Mouse (Mus musculus) heart, adult 2 months (tissue): Measurements from ENCODE around the gene Ddx46. TPM values are rescaled to one million over a fixed set of nuclear protein-coding genes. Genes with fewer than 3 reads are reported as not detected.

Experiments
- DNase-seq, 2 experiments: peaks; one replicate each; pipeline ENCODE4 v3.0.0; 2021
- H3K27ac ChIP-seq: fragments of 200-600 bp; 2 replicates; pipeline ENCODE4 v1.8.1; 2022
- H3K27me3 ChIP-seq: fragments of 200-500 bp; 2 replicates; pipeline ENCODE4 v1.6.1; 2012; ENCODE audit warnings: mild to moderate bottlenecking, low read length, inconsistent platforms, mixed read lengths; ENCODE audit not compliant: control insufficient read depth, insufficient read depth
- H3K36me3 ChIP-seq: fragments of 200-500 bp; 2 replicates; pipeline ENCODE4 v1.6.1; 2012; ENCODE audit warnings: low read length, inconsistent platforms; ENCODE audit not compliant: control insufficient read depth, insufficient read depth
- H3K4me1 ChIP-seq: fragments of 200-500 bp; 2 replicates; pipeline ENCODE4 v1.6.1; 2011; ENCODE audit warnings: low read length; ENCODE audit not compliant: control insufficient read depth, insufficient read depth
- H3K4me3 ChIP-seq: fragments of 200-600 bp; 2 replicates; pipeline ENCODE4 v1.8.1; 2022
- H3K79me2 ChIP-seq: fragments of 200-500 bp; replicated peaks from 2 replicates; pipeline ENCODE4 v1.6.1; 2012; ENCODE audit warnings: mild to moderate bottlenecking, inconsistent platforms, low read length, moderate library complexity, mixed read lengths; ENCODE audit not compliant: control insufficient read depth, insufficient read depth
- H3K9ac ChIP-seq: fragments of 200-500 bp; 2 replicates; pipeline ENCODE4 v1.6.1; 2012; ENCODE audit warnings: low read depth, mild to moderate bottlenecking, control low read depth, inconsistent platforms, low read length, mixed read lengths
- CTCF ChIP-seq: fragments of 200-600 bp; IDR thresholded peaks from 2 replicates; pipeline ENCODE4 v1.8.1; 2022; ENCODE audit warnings: antibody characterized with exemption, mild to moderate bottlenecking, moderate library complexity
- EP300 ChIP-seq: fragments of 200-500 bp; IDR thresholded peaks from 2 replicates; pipeline ENCODE4 v1.6.1; 2011; ENCODE audit warnings: low read depth, low read length, control low read depth; ENCODE audit not compliant: insufficient read depth
- POLR2A ChIP-seq: fragments of 200-500 bp; IDR thresholded peaks from 2 replicates; pipeline ENCODE4 v1.6.1; 2011; ENCODE audit warnings: mild to moderate bottlenecking, low read depth, low read length, control low read depth; ENCODE audit not compliant: insufficient read depth
- WGBS: fragments of 180-500 bp; shearing (Covaris S2); methylation state at CpG from one replicate; pipeline ENCODE4 v1.1.7; 2018; 5-methylcytosine and 5-hydroxymethylcytosine counted together
- intact Hi-C: fragments of 180-260 bp; cut with DNase I; formaldehyde crosslinking; loops from one replicate; pipeline ENCODE4 v1.15.1; 2025
- polyA plus RNA-seq: library from polyadenylated mRNA; depleted of rRNA; stranded (reverse); fragments of >200 nt; gene quantifications from 2 replicates; pipeline ENCODE4 v1.2.3, GENCODE M21; 2012
- total RNA-seq, 2 experiments: library from RNA; stranded (reverse); gene quantifications; 2 replicates each; pipeline ENCODE4 v1.2.3; 2021

Gene Ddx46
- total and polyA plus RNA-seq, 3 experiments = 7.9 to 21.1 (median 20.8) TPM

DNA sequence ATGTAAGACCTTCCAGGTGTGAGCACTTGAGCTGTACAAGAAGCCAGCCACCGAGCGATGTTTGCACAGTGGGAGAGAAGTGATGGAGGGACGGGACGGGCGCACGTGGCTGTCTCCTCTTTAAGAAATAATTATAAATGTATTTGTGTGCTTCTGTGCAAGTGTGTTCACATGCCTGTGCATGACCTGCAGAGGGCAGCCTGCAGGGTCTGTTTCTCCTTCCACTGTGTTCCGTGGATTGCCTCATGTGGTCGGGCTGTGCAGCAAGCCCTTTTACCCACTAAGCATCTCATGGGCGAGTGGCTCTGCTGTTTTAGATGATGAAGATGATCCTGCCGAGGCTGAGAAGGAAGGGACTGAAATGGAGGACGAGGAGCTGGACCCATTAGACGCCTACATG is 15.3 kb downstream of the Ddx46 start:
- Histone ChIP-seq H3K4me1 (no peaks in the 10 kb centered on the region), H3K4me3 (no peak overlapping the region), H3K79me2 (no peaks in the 10 kb centered on the region), H3K36me3 (no peaks in the 10 kb centered on the region), H3K27me3 (no peaks in the 10 kb centered on the region), H3K9ac (no peak overlapping the region), H3K27ac (no peak overlapping the region)
- TF ChIP-seq POLR2A = no peak
- peak; percentile 29 for TF ChIP-seq CTCF
- WGBS = 91% methylated on average over 12 of the region's 12 CpGs
- intact Hi-C loops = no loop called here
- no peak for DNase-seq

DNA sequence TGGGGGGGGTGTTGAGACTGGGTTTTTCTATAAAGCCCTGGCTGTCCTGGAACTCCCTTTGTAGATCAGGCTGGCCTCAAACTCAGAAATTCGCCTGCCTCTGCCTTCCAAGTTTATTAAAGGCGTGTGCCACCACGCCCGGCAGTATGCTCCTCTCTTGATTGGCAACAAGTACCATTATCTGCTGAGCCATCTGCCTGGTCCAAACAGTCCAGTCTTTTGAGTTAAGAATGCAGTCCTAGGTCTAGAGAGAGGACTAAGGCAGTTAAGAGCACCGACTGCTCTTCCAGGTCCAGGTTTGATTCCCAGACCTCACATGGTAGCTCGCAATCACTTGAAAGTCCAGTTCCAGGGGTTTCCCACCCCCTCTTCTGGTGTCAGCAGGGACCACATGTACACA is 16.2 kb downstream of the Ddx46 start:
- H3K79me2 ChIP-seq = no peaks in the 10 kb centered on the region
- 89% methylated on average over 6 of the region's 6 CpGs for WGBS
- H3K27me3 ChIP-seq = no peaks in the 10 kb centered on the region
- H3K4me3 ChIP-seq = no peak overlapping the region
- no peaks in the 10 kb centered on the region for H3K4me1 ChIP-seq
- intact Hi-C loops = no loop called here
- no peak overlapping the region for H3K27ac ChIP-seq
- no peak for DNase-seq
- H3K9ac ChIP-seq = no peak overlapping the region
- TF ChIP-seq POLR2A (no peak), CTCF (no peak), EP300 (no peak)
- no peaks in the 10 kb centered on the region for H3K36me3 ChIP-seq

DNA sequence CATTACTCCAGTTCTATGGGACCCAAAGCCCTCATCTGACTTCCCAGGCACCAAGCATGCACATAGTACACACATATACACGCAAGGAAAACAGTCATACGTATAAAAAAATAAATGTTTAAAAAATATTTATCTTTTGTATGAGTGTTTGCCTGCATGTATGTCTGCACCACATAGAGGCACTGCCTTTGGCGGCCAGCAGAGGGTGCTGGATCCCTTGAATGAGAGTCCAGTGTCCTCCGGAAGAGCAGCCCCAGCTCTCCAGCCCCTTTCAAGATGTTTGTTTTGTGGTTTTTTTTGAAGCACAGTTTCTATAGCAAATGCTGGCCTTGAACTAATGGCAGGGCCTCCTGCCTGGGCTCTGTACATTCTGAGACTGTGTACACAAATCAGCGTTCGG is 33.7 kb downstream of the Ddx46 start:
- Histone ChIP-seq H3K4me3 (no peak overlapping the region), H3K79me2 (no peaks in the 10 kb centered on the region), H3K36me3 (no peaks in the 10 kb centered on the region), H3K27ac (no peak overlapping the region), H3K4me1 (no peaks in the 10 kb centered on the region), H3K27me3 (no peaks in the 10 kb centered on the region), H3K9ac (no peak overlapping the region)
- TF ChIP-seq CTCF = peak; percentile 67
- TF ChIP-seq EP300 = no peak
- no peak for TF ChIP-seq POLR2A
- intact Hi-C loops = no loop called here
- WGBS = 87% methylated on average over 6 of the region's 6 CpGs
- peak; percentile 9 to 45 for DNase-seq

DNA sequence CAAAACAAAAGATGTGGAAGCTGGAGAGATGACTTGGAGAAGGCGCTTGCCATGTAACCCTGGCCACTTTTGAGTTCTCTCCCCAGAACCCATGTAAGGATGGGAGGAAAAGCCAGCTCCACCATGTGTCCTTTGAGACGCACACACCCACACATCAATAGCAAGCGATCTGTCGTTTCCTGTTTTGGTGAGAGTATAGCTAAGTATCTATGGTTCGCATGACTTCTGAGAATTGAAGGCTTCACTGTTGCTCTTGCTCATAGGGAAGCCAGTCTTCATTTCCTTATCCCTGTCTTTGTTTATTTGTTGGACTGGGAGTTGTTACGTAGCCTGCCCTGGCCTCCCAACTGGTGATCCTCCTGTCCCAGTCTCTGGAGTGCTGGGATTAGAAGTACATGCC is 37.9 kb downstream of the Ddx46 start:
- no peaks in the 10 kb centered on the region for H3K4me1 ChIP-seq
- 83% methylated on average over 6 of the region's 6 CpGs for WGBS
- H3K27ac ChIP-seq = no peak overlapping the region
- H3K79me2 ChIP-seq = no peaks in the 10 kb centered on the region
- no peaks in the 10 kb centered on the region for H3K36me3 ChIP-seq
- DNase-seq = no peak
- H3K9ac ChIP-seq = no peak overlapping the region
- H3K4me3 ChIP-seq = no peak overlapping the region
- no peaks in the 10 kb centered on the region for H3K27me3 ChIP-seq
- intact Hi-C loops = no loop called here
- TF ChIP-seq CTCF (no peak), POLR2A (no peak), EP300 (no peak)

DNA sequence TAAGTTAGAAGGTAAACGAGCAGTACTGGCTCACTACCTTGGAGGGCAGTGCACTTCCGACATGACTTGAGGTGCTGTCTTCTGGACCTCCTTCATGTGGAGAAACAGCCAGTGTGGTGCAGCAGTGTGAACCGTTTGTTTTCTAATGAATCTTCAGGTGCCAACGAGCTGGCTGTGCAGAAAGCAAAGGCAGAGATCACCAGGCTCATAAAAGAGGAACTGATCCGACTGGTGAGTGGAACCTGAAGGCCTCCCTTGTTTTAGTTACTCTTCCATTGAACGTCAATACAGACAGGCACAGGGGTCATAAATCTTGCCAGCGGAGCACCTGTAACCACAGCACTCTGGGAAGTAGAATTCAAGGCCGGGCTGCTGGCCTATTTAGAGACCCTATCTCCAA is 42.5 kb downstream of the Ddx46 start:
- no peaks in the 10 kb centered on the region for H3K27me3 ChIP-seq
- H3K4me3 ChIP-seq = no peak overlapping the region
- intact Hi-C loops = no loop called here
- no peaks in the 10 kb centered on the region for H3K36me3 ChIP-seq
- no peaks in the 10 kb centered on the region for H3K4me1 ChIP-seq
- no peak for TF ChIP-seq POLR2A
- TF ChIP-seq CTCF = no peak
- no peak for TF ChIP-seq EP300
- DNase-seq = no peak
- 83% methylated on average over 8 of the region's 8 CpGs for WGBS
- no peaks in the 10 kb centered on the region for H3K79me2 ChIP-seq
- no peak overlapping the region for H3K9ac ChIP-seq
- no peak overlapping the region for H3K27ac ChIP-seq

DNA sequence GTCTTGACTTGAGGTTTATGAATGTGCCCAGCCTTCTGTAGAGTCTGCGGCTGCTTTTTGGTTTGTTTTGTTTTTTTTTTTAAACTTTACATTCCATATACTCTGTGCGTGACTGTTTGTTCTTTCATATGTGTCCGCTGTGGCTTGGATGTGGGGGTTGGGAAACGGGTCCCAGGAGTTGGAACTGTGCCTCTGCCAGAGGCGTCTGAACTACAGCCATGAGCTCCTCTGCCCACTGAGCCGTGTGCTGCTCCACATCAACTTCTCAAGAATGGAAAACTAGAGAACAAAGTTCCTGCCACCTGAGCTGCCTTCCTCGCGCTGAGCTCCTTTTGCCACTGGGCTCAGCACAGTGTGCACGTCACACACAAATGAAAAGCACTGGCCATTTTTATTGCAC is 47.4 kb downstream of the Ddx46 start:
- H3K79me2 ChIP-seq = no peaks in the 10 kb centered on the region
- H3K4me1 ChIP-seq = no peaks in the 10 kb centered on the region
- no peaks in the 10 kb centered on the region for H3K36me3 ChIP-seq
- no peak overlapping the region for H3K27ac ChIP-seq
- H3K4me3 ChIP-seq = no peak overlapping the region
- WGBS = 82% methylated on average over 9 of the region's 9 CpGs
- intact Hi-C loops = no loop called here
- no peak overlapping the region for H3K9ac ChIP-seq
- no peaks in the 10 kb centered on the region for H3K27me3 ChIP-seq
- TF ChIP-seq POLR2A (no peak), EP300 (no peak), CTCF (no peak)
- DNase-seq = no peak

DNA sequence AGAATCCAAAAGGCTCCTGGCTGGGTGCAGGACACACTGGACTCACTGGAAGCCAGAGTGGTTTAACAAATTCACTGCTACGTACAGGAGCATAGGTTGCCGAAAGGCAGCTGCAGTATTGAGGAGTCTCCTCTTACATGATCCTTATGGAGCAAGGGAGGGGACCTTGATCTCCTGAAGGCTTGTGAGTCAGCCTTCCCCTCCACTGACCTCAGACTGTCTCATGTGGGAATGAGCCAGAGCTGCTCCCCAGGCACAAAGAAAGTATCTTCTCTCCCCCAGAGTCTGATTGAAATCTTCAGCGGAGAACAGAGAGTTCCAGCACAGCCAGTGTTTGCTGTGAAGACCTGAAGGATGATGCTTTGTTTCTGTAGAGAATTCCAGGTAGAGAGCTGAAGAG is 48.8 kb downstream of the Ddx46 start:
- 81% methylated on average over 3 of the region's 3 CpGs for WGBS

More for the DNA sequence above, 48.8 kb downstream of the Ddx46 start:
- no peak overlapping the region for H3K4me3 ChIP-seq
- intact Hi-C loops = no loop called here
- H3K9ac ChIP-seq = no peak overlapping the region
- no peaks in the 10 kb centered on the region for H3K27me3 ChIP-seq
- no peaks in the 10 kb centered on the region for H3K36me3 ChIP-seq
- DNase-seq = no peak
- H3K27ac ChIP-seq = no peak overlapping the region
- TF ChIP-seq POLR2A (no peak), EP300 (no peak), CTCF (no peak)
- no peaks in the 10 kb centered on the region for H3K4me1 ChIP-seq
- no peaks in the 10 kb centered on the region for H3K79me2 ChIP-seq
